Mouse (Mus musculus) spleen, postnatal 14 days (tissue): ENCODE data around the gene Serpini2.
"Not testable (repeated sequence)": the region's sequence is repeated elsewhere in the genome, so short reads cannot be mapped to it uniquely, and the experiment has no call there.

Source experiments
- DNase-seq, 2 experiments: peaks; one replicate each; pipeline ENCODE4 v3.0.0; 2021 to 2022; ENCODE audit warnings: low spot score in 2 of 2

Serpini2 gene

GRCm38 (mm10) chr3:75269978-75270377 is at the start of gene Serpini2:
Gene Serpini2 (minus strand): TSS chr3:75270078.
- DNase-seq: no peak

DNA sequence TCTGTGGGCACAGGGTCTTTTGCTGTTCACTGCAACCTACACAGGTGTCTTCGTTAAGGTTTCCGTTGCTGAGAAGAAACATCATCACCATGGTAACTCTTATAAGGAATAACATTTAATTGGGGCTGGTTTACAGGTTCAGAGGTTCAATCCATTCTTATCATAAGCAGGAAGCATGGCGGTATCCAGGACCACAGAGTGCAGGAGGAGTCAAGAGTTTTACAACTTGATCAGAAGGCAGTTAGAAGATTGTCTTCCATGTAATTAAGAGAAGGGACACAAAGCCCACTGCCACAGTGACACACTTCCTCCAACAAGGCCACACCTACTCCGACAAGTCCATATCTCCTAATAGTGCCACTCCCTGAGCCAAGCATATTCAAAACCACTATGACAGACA is 39.0 kb upstream of the Serpini2 start:
- DNase-seq: no peak

DNA sequence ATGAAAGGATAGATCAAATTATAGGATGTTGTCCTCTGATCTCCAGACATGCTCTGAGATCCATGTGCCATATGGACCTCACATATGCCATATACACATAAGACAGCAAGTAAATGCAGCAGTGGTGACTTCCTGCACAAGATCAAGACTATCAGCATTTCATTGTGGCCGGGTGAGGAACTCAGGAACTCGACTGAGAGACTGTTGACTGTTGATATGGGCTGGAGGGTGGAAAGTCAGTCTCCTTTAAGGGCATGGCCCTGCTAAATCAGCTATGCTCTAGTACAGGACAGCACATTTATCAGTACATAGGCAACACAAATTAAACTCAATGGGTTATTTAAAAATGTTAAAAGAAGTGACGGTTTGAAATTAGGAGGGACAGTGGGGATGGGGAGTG is 38.4 kb upstream of the Serpini2 start:
- DNase-seq: no peak

- DNase-seq: no peak
Observed at GRCm38 (mm10) chr3:75305584-75305983, 35.7 kb upstream of the Serpini2 start.

- no peak for DNase-seq
Observed at GRCm38 (mm10) chr3:75304621-75305020, 34.7 kb upstream of the Serpini2 start.

GRCm38 (mm10) chr3:75301072-75301471 is 31.2 kb upstream of the Serpini2 start:
- DNase-seq: no peak

DNA sequence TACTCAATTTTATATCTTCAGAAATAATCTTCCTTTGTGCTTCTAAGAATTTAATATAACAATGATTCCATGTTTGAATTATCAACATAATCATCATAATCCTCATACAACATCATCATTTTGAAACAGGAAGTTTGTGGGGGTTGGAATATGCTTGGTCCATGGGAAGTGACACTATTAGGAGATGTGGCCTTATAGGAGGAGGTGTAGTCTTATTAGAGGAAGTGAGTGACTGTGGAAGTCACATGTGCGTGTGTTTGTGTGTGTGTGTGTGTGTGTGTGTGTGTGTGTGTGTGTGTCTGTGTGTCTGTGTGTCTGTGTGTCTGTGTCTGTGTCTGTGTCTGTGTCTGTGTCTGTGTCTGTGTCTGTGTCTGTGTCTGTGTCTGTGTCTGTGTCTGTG is 29.6 kb upstream of the Serpini2 start:
- not testable (repeated sequence) for DNase-seq

GRCm38 (mm10) chr3:75297758-75298111 is 27.9 kb upstream of the Serpini2 start:
- no peak for DNase-seq

- no peak for DNase-seq
Observed at GRCm38 (mm10) chr3:75297026-75297757, 27.3 kb upstream of the Serpini2 start.

- DNase-seq: no peak
Observed at GRCm38 (mm10) chr3:75293243-75293642, 23.4 kb upstream of the Serpini2 start.

GRCm38 (mm10) chr3:75277455-75277854 is 7.6 kb upstream of the Serpini2 start:
- no peak for DNase-seq

DNA sequence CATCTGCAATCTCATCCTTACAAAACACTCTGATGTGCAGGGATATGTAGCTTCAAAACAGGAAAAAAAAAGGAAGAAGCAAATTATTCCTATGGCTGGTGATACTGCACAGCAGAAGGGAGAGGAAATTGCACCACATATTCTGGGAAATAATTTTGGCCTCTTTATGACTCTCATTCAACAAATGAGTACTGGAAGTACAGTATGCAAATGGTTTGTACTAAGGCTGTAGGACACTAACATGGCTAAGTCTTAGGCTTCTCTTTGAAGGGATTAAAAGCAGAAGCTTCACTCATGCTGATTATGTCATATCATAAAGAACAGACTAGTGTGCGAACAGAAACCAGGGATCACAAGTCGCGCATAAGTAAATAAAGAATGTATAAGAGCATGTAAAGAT is 6.6 kb upstream of the Serpini2 start:
- DNase-seq: no peak

- DNase-seq: no peak
Observed at GRCm38 (mm10) chr3:75275127-75275526, 5.2 kb upstream of the Serpini2 start.

DNA sequence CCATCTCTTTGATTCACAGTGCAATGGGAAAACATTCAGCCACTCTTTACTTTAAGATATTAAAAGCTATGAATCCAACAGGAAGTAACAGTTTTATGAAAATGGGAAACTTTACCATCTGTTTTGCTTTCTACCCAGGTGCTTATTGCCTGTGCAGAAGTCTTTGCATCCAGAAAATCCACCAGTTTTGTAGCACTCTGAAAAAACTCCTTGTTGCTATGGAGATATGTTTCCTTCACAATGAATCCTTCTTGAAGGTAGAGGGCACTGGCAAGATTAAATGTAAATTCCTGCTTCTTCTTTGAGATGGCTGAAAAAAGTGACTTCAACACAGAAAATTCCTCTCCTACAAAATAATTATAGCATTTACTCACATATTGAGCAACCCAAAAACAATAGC is 10.5 kb downstream of the Serpini2 start:
- DNase-seq: no peak

DNA sequence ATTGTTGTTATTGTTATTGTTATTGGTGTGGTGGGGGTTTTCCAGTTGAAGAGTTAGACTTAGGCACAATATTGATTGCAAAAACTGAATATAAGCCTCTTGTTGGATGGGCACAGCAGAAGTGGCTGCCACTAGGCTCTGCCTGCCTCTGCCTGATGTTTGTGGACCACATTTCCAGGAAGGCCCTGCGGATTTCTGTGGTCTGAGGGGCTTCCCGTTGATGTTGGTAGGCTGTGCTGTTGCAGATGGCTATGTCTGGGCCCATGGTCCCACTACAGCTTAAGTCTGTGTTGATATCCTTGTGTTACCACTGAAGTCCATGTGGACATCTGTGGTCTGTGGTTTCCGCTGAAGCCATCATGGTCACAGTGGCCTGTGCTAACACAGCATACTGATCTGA is 50.2 kb downstream of the Serpini2 start:
- DNase-seq: no peak

DNA sequence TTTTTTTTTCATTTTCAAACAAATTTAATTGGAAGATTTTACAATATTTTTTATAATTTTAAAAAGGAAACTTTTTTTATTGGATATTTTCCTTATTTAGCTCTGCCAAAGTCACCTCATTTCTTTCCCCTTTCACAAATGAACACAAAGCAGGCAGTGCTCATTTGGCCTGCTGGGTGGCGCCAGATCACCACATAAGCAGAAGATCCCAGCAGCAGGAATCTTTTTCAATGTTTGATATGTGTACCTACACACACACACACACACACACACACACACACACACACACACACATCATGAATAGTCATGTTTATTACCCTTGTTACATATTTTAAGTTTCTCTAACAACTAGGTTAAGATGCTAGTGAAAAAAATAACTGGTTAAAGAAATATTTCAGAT is 50.7 kb downstream of the Serpini2 start:
- no peak for DNase-seq

GRCm38 (mm10) chr3:75202808-75203503 is 66.9 kb downstream of the Serpini2 start:
- peak in 1 of 2 experiments; percentile 31 for DNase-seq
